Mouse (Mus musculus): Measurements from ENCODE around the gene Smc5. TPM values are rescaled to one million over a fixed set of nuclear protein-coding genes. Genes with fewer than 3 reads are reported as not detected.

Smc5 gene
- polyA plus RNA-seq, 1 experiment = 17.6 TPM

DNA sequence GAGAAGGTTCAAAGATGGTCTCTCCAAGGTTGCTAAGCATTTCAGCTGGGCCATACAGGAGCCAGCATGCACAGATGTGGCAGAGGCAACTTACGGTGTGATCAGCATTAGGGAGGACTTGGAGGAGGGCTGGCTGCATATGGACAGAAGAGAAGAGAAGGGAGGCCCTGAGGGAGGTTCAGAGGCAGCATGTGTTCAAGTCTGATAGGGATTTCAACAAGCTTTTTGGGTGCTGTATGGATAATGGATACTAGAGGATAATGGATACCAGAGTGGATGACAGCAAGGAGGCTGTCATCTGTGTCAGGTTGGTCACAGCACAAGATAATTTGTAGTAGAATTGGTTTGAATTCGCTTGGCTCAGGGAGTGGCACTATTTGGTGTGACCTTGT, 104.0 kb downstream of the Smc5 start:
- Histone ChIP-seq H3K4me1 (replicated peaks; ENCODE audit: control insufficient read depth, insufficient read depth, low read length) (no peaks in the 10 kb centered on the region), H3K4me3 (ENCODE audit: control insufficient read depth, insufficient read depth, low read length) (no peak overlapping the region), H3K36me3 (ENCODE audit: control insufficient read depth, insufficient read depth, low read length) (no peaks in the 10 kb centered on the region), H3K27me3 (ENCODE audit: control insufficient read depth, insufficient read depth, low read length) (no peaks in the 10 kb centered on the region), H3K27ac (ENCODE audit: control insufficient read depth, insufficient read depth, low read length) (no peak overlapping the region)
- TF ChIP-seq POLR2A (IDR thresholded peaks at IDR 0.05; ENCODE audit: control insufficient read depth, extremely low read depth, insufficient read depth, low read length, poor library complexity) = no peak
- TF ChIP-seq CTCF (IDR thresholded peaks at IDR 0.05; ENCODE audit: borderline replicate concordance, control insufficient read depth, extremely low read depth, insufficient read depth, low read length, poor library complexity) = no peak
- WGBS = 97% methylated on average over 2 of the region's 2 CpGs
- DNase-seq = no peak

DNA sequence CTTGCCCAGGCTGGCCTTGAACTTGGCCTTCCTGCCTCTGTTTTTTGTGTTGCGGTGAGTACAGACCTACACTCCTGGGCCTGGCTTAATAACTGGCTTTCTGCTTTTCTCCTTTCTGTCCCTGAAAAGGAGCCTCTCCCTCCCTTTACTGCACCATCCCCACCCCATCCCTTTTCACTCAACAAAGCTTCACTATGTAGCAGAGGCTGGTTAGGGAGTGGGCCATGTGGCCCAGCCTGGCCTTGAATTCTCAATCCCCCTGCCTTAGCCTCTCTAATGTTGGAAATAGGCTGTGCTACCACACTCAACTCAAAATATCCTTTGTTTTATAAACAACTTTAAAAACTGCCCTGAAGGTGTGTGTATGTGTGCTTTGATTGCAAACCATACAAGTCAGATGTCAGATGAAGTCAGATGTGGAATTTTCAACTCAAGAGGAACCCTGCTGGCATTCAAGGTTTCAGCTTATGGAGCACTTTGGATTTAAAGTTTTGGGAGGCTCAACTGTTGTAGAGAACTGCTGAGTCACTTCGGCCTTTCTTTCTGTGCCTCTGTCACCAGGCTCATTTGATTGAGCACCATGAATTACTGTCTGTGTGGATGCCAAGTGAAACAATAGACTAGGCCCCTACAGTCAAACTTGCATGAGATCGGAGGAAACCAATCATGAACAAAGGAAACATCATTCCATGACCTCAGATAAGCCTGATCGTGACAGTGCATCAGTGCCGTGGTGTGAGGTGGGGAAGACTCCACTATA, 104.6 kb downstream of the Smc5 start:
- no peak for DNase-seq
- Histone ChIP-seq H3K27me3 (ENCODE audit: control insufficient read depth, insufficient read depth, low read length) (no peaks in the 10 kb centered on the region), H3K36me3 (ENCODE audit: control insufficient read depth, insufficient read depth, low read length) (no peaks in the 10 kb centered on the region), H3K4me3 (ENCODE audit: control insufficient read depth, insufficient read depth, low read length) (no peak overlapping the region), H3K27ac (ENCODE audit: control insufficient read depth, insufficient read depth, low read length) (no peak overlapping the region), H3K4me1 (replicated peaks; ENCODE audit: control insufficient read depth, insufficient read depth, low read length) (no peaks in the 10 kb centered on the region)
- no peak for TF ChIP-seq CTCF (IDR thresholded peaks at IDR 0.05; ENCODE audit: borderline replicate concordance, control insufficient read depth, extremely low read depth, insufficient read depth, low read length, poor library complexity)
- TF ChIP-seq POLR2A (IDR thresholded peaks at IDR 0.05; ENCODE audit: control insufficient read depth, extremely low read depth, insufficient read depth, low read length, poor library complexity) = no peak
- 93% methylated on average over 5 of the region's 5 CpGs for WGBS

DNA sequence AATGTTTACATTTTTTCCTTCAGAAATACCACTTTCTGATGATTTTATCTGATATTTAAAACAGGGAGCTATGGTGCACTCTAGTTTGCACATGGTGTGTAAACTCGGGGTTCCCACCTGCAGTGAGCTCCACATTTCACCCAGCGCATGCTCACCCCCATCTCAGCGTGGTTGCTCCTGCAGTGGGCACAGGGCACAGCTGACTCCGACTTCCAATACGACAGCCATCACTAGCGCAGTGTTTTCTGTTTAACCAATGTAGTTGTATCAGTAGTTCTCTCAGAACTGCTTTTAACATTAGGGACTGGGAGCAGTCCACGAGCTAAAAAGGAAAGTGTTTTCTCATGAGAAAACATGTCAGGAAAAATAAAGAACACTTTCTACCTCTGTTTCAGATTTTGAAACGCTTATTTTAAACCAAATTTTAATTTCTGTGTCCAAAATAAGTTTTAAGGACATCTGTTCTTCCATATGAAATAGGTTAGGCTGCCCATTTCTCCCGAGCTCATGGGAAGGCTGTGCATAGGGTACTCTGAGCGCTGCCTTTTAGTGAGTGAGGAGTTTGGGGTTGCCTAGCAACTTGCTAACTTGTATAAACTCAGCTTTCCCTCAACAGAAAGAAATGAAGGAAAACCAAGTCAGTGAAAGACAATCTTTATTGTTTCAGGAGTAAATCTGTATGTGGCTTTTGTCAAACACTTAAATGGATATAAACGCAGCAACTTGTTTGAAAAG, 107.0 kb downstream of the Smc5 start:
- no peaks in the 10 kb centered on the region for H3K36me3 ChIP-seq (ENCODE audit: control insufficient read depth, insufficient read depth, low read length)
- no peak for DNase-seq
- no peaks in the 10 kb centered on the region for H3K4me1 ChIP-seq (replicated peaks; ENCODE audit: control insufficient read depth, insufficient read depth, low read length)
- H3K27ac ChIP-seq (ENCODE audit: control insufficient read depth, insufficient read depth, low read length) = no peak overlapping the region
- TF ChIP-seq POLR2A (IDR thresholded peaks at IDR 0.05; ENCODE audit: control insufficient read depth, extremely low read depth, insufficient read depth, low read length, poor library complexity) (no peak), CTCF (IDR thresholded peaks at IDR 0.05; ENCODE audit: borderline replicate concordance, control insufficient read depth, extremely low read depth, insufficient read depth, low read length, poor library complexity) (no peak)
- H3K4me3 ChIP-seq (ENCODE audit: control insufficient read depth, insufficient read depth, low read length) = no peak overlapping the region
- H3K27me3 ChIP-seq (ENCODE audit: control insufficient read depth, insufficient read depth, low read length) = no peaks in the 10 kb centered on the region
- WGBS = 91% methylated on average over 11 of the region's 11 CpGs

DNA sequence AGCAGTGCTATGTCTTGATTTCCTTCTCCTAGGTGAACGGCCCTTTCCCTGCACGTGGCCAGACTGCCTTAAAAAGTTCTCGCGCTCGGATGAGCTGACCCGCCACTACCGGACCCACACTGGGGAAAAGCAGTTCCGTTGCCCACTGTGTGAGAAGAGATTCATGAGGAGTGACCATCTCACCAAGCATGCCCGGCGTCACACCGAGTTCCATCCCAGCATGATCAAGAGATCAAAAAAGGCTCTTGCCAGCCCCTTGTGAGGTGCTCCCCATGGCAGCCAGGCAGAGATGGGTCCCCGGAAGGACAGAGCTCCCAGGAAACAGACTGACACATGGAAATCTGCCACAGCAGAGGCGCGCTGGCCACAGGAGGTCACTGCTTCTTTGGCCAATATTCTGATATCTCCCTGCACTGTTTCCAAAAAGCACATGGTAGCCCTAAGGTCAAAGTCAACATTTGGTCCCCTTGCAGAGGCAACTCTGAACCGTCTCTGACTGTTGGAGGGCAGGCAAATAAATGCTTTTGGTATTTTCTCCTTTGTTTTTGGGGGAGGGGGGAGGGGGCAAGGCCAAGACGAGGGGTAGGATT, 109.0 kb downstream of the Smc5 start:
- 96% methylated on average over 16 of the region's 16 CpGs for WGBS
- H3K4me3 ChIP-seq (ENCODE audit: control insufficient read depth, insufficient read depth, low read length) = no peak overlapping the region
- no peak for TF ChIP-seq CTCF (IDR thresholded peaks at IDR 0.05; ENCODE audit: borderline replicate concordance, control insufficient read depth, extremely low read depth, insufficient read depth, low read length, poor library complexity)
- TF ChIP-seq POLR2A (IDR thresholded peaks at IDR 0.05; ENCODE audit: control insufficient read depth, extremely low read depth, insufficient read depth, low read length, poor library complexity) = no peak

DNA sequence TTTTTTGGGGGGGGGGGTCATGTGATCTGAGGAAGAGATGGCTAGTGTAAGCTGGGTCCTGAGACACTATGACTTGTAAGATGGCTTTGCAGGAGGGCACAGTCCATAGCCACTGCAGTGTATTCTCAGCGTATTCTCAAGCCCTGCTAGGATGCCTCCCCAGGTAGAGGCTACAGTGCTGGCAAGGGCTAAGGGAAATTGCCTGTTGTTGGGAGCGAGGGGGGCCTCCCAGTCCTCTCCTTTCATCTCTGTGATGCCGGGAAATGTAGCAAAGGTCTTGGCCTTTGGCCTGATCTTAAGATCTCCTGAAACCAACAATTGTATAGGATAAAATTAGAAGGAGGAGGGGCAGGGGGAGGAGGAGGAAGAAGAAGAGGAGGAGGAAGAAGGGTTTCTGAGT, 110.3 kb downstream of the Smc5 start:
- H3K27ac ChIP-seq (ENCODE audit: control insufficient read depth, insufficient read depth, low read length) = no peak overlapping the region
- no peak overlapping the region for H3K4me3 ChIP-seq (ENCODE audit: control insufficient read depth, insufficient read depth, low read length)
- TF ChIP-seq POLR2A (IDR thresholded peaks at IDR 0.05; ENCODE audit: control insufficient read depth, extremely low read depth, insufficient read depth, low read length, poor library complexity) (no peak), CTCF (IDR thresholded peaks at IDR 0.05; ENCODE audit: borderline replicate concordance, control insufficient read depth, extremely low read depth, insufficient read depth, low read length, poor library complexity) (no peak)
- no peaks in the 10 kb centered on the region for H3K4me1 ChIP-seq (replicated peaks; ENCODE audit: control insufficient read depth, insufficient read depth, low read length)
- no peaks in the 10 kb centered on the region for H3K36me3 ChIP-seq (ENCODE audit: control insufficient read depth, insufficient read depth, low read length)
- H3K27me3 ChIP-seq (ENCODE audit: control insufficient read depth, insufficient read depth, low read length) = no peaks in the 10 kb centered on the region
- WGBS = 87% methylated on average over 3 of the region's 3 CpGs
- DNase-seq = no peak

More for the DNA sequence above, 109.0 kb downstream of the Smc5 start:
- H3K27ac ChIP-seq (ENCODE audit: control insufficient read depth, insufficient read depth, low read length) = no peak overlapping the region
- H3K27me3 ChIP-seq (ENCODE audit: control insufficient read depth, insufficient read depth, low read length) = no peaks in the 10 kb centered on the region
- no peaks in the 10 kb centered on the region for H3K4me1 ChIP-seq (replicated peaks; ENCODE audit: control insufficient read depth, insufficient read depth, low read length)
- DNase-seq = no peak
- H3K36me3 ChIP-seq (ENCODE audit: control insufficient read depth, insufficient read depth, low read length) = no peaks in the 10 kb centered on the region

DNA sequence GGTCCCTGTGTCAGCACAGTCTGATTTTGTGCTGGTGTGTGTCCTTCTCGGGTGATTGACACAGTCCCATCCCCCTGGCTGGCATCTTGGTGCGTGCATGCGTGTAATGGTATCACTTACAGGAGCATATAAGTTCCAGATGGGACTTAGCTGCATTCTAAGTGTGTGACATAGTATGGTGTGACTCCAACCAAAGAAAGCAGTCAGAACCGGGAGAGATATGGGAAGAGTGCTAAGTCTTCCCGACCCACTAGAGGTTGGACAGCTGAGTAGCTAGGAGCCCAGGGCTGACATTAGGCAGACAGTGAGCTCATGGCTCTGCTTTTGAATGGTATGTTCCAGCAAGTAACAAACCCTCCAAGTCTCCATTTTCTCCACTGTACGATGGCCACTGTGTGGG, 110.8 kb downstream of the Smc5 start:
- 95% methylated on average over 6 of the region's 6 CpGs for WGBS
- no peak overlapping the region for H3K4me3 ChIP-seq (ENCODE audit: control insufficient read depth, insufficient read depth, low read length)
- no peak for DNase-seq
- no peaks in the 10 kb centered on the region for H3K4me1 ChIP-seq (replicated peaks; ENCODE audit: control insufficient read depth, insufficient read depth, low read length)
- TF ChIP-seq CTCF (IDR thresholded peaks at IDR 0.05; ENCODE audit: borderline replicate concordance, control insufficient read depth, extremely low read depth, insufficient read depth, low read length, poor library complexity) (no peak), POLR2A (IDR thresholded peaks at IDR 0.05; ENCODE audit: control insufficient read depth, extremely low read depth, insufficient read depth, low read length, poor library complexity) (no peak)
- H3K36me3 ChIP-seq (ENCODE audit: control insufficient read depth, insufficient read depth, low read length) = no peaks in the 10 kb centered on the region
- no peaks in the 10 kb centered on the region for H3K27me3 ChIP-seq (ENCODE audit: control insufficient read depth, insufficient read depth, low read length)
- no peak overlapping the region for H3K27ac ChIP-seq (ENCODE audit: control insufficient read depth, insufficient read depth, low read length)

Measured in thymus, adult 2 months (tissue).